Mouse (Mus musculus) heart, postnatal 0 days (tissue): ENCODE data around the gene Acot11.

Experiments used
- CTCF ChIP-seq: IDR thresholded peaks from 2 replicates; pipeline ENCODE4 v1.5.1; 2016; ENCODE audit warnings: antibody characterized with exemption, control low read depth, low read depth
- EP300 ChIP-seq: IDR thresholded peaks from 2 replicates; pipeline ENCODE4 v1.6.1; 2016; ENCODE audit warnings: antibody characterized with exemption, low read depth

GRCm38 (mm10) chr4:106737904-106738303 lies 66.9 kb downstream of the Acot11 start:
- TF ChIP-seq CTCF, result no peak
- no peak for TF ChIP-seq EP300
